Mouse (Mus musculus): ENCODE results near the gene Mapk1ip1l.

- TF ChIP-seq EP300 (IDR thresholded peaks at IDR 0.05; ENCODE audit: insufficient read depth, low read depth, low read length) (no peak), CTCF (IDR thresholded peaks at IDR 0.05) (no peak)
These were observed 334 bp downstream of the Mapk1ip1l start for GRCm38 (mm10) chr14:47298408-47298792.
